Mouse (Mus musculus): ENCODE results near the gene Gm34653.

Gene Gm34653

DNA sequence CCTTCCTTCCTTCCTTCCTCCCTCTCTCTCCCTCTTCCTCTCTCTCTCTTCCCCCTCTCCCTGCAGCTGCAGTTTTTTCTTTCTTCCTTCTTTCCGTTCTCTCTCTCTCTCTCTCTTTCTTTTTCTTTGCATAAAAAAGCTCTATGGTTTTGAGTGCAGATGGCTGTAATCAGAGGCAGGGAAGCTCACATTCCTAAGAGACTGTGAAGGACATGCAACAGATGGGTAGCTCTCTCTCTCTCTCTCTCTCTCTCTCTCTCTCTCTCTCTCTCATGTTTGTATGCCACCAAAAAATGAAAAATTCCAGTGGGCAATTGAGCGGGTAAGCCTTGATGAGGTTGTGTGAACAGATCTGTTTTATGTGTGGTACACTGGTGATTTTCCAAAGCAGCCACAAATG lies 51.4 kb downstream of the Gm34653 start:
- H3K4me1 ChIP-seq (replicated peaks; ENCODE audit: low read depth, low read length): peaks cover 2% of the 10 kb centered on the region; the same call in 1 of the 2 replicates
- no peaks in the 10 kb centered on the region for H3K36me3 ChIP-seq (ENCODE audit: insufficient read depth, low read length)
- H3K27me3 ChIP-seq (ENCODE audit: insufficient read depth, low read length): peaks cover 47% of the 10 kb centered on the region
- H3K4me3 ChIP-seq (replicated peaks; ENCODE audit: low read length): no peak overlapping the region
- TF ChIP-seq NANOG (IDR thresholded peaks at IDR 0.05; ENCODE audit: borderline replicate concordance, low read length) (no peak), CTCF (conservative IDR thresholded peaks at IDR 0.05; ENCODE audit: low read length) (no peak), POU5F1 (IDR thresholded peaks at IDR 0.05; ENCODE audit: borderline replicate concordance, low read length) (no peak)
- no peaks in the 10 kb centered on the region for H3K9me3 ChIP-seq (ENCODE audit: low read length)
